Mouse (Mus musculus) stomach, postnatal 0 days (tissue): ENCODE measurements around the gene Efcab9. TPM values are rescaled to one million over a fixed set of nuclear protein-coding genes. Genes with fewer than 3 reads are reported as not detected.

Source experiments
- ATAC-seq: fragments of 200-750 bp; cut with Nextera tagmentation; 2 replicates; pipeline ENCODE4 v1.8.0; 2017; ENCODE audit not compliant: low FRiP score, low TSS enrichment
- DNase-seq: peaks from one replicate; pipeline ENCODE4 v3.0.0-alpha.2; 2016; ENCODE audit warnings: low spot score
- H3K27ac ChIP-seq: fragments of 300-500 bp; sonication (generic); replicated peaks from 2 replicates; pipeline ENCODE4 v1.5.1; 2014; ENCODE audit warnings: mild to moderate bottlenecking, control low read depth
- H3K27me3 ChIP-seq: fragments of 300-500 bp; sonication (generic); 2 replicates; pipeline ENCODE4 v1.6.1; 2014; ENCODE audit warnings: low read length; ENCODE audit not compliant: control insufficient read depth, insufficient read depth
- H3K36me3 ChIP-seq: fragments of 300-500 bp; sonication (generic); 2 replicates; pipeline ENCODE4 v1.6.1; 2014; ENCODE audit warnings: low read length, mixed read lengths; ENCODE audit not compliant: control insufficient read depth, insufficient read depth
- H3K4me1 ChIP-seq: fragments of 300-500 bp; sonication (generic); replicated peaks from 2 replicates; pipeline ENCODE4 v1.6.1; 2014; ENCODE audit warnings: antibody characterized with exemption; ENCODE audit not compliant: control insufficient read depth, insufficient read depth
- H3K4me2 ChIP-seq: fragments of 300-500 bp; sonication (generic); replicated peaks from 2 replicates; pipeline ENCODE4 v1.6.1; 2014; ENCODE audit warnings: low read depth, mild to moderate bottlenecking, control low read depth, moderate library complexity
- H3K4me3 ChIP-seq: fragments of 300-500 bp; sonication (generic); 2 replicates; pipeline ENCODE4 v1.5.1; 2014; ENCODE audit warnings: low read depth, low read length, control low read depth
- H3K9ac ChIP-seq: fragments of 300-500 bp; sonication (generic); 2 replicates; pipeline ENCODE4 v1.6.1; 2014; ENCODE audit warnings: mild to moderate bottlenecking, low read length, control low read depth, mixed read lengths
- H3K9me3 ChIP-seq: fragments of 300-500 bp; sonication (generic); 2 replicates; pipeline ENCODE4 v1.6.1; 2016; ENCODE audit warnings: low read length; ENCODE audit not compliant: control insufficient read depth
- CTCF ChIP-seq: IDR thresholded peaks from 2 replicates; pipeline ENCODE4 v1.5.1; 2016; ENCODE audit warnings: antibody characterized with exemption, low read depth, mild to moderate bottlenecking, moderate library complexity
- EP300 ChIP-seq: optimal IDR thresholded peaks from 2 replicates; pipeline ENCODE3; 2016; ENCODE audit warnings: antibody characterized with exemption
- WGBS: fragments of 180-500 bp; shearing (Covaris S2); extraction: QIAGEN DNeasy Blood & Tissue Kit; methylation state at CpG from one replicate; pipeline ENCODE4 v1.1.7; 2014; 5-methylcytosine and 5-hydroxymethylcytosine counted together
- polyA plus RNA-seq: library from polyadenylated mRNA; unstranded; fragments of >200 nt; fragmentation: Nextera tagmentation; extraction: Ambion mirVana; gene quantifications from 2 replicates; pipeline ENCODE4 v1.2.1, GENCODE M21; 2015

The Efcab9 gene
- polyA plus RNA-seq, 1 experiment from 2014 or later = 0.16 TPM

GRCm38 (mm10) chr11:32565088-32565487 is 33.2 kb upstream of the Efcab9 start:
- no peak overlapping the region for H3K9ac ChIP-seq
- DNase-seq (peak; percentile 62), ATAC-seq (0 out of 2 replicates have a peak, but pooled peaks have one; percentile 39)
- no peaks in the 10 kb centered on the region for H3K27me3 ChIP-seq
- H3K27ac ChIP-seq = no peak overlapping the region
- no peaks in the 10 kb centered on the region for H3K9me3 ChIP-seq
- TF ChIP-seq EP300 (no peak), CTCF (no peak)
- H3K4me3 ChIP-seq = no peak overlapping the region
- 54% methylated on average over 8 of the region's 8 CpGs for WGBS
- H3K4me1 ChIP-seq = 0 out of 2 replicates have a peak, but pooled peaks cover 4% of the 10 kb centered on the region
- no peak overlapping the region for H3K4me2 ChIP-seq
- no peaks in the 10 kb centered on the region for H3K36me3 ChIP-seq

GRCm38 (mm10) chr11:32564629-32565028 is 32.7 kb upstream of the Efcab9 start:
- Histone ChIP-seq H3K4me2 (no peak overlapping the region), H3K9ac (no peak overlapping the region), H3K27me3 (no peaks in the 10 kb centered on the region), H3K9me3 (no peaks in the 10 kb centered on the region), H3K4me1 (0 out of 2 replicates have a peak, but pooled peaks cover 4% of the 10 kb centered on the region), H3K4me3 (no peak overlapping the region), H3K36me3 (no peaks in the 10 kb centered on the region), H3K27ac (no peak overlapping the region)
- WGBS = 64% methylated on average over 4 of the region's 4 CpGs
- ATAC-seq (0 out of 2 replicates have a peak, but pooled peaks have one; percentile 1), DNase-seq (no peak)
- TF ChIP-seq CTCF (no peak), EP300 (no peak)

- no peak for DNase-seq
- Histone ChIP-seq H3K4me3 (no peak overlapping the region), H3K27me3 (no peaks in the 10 kb centered on the region), H3K9me3 (no peaks in the 10 kb centered on the region), H3K4me1 (0 out of 2 replicates have a peak, but pooled peaks cover 4% of the 10 kb centered on the region), H3K36me3 (no peaks in the 10 kb centered on the region), H3K4me2 (no peak overlapping the region), H3K9ac (no peak overlapping the region), H3K27ac (no peak overlapping the region)
- WGBS = 63% methylated on average over 3 of the region's 3 CpGs
- 0 out of 2 replicates have a peak, but pooled peaks have one; percentile 6 for ATAC-seq
- TF ChIP-seq EP300 (no peak), CTCF (no peak)
Measured at GRCm38 (mm10) chr11:32563660-32564059, 31.8 kb upstream of the Efcab9 start.

GRCm38 (mm10) chr11:32562706-32563105 is 30.8 kb upstream of the Efcab9 start:
- Histone ChIP-seq H3K36me3 (no peaks in the 10 kb centered on the region), H3K9me3 (no peaks in the 10 kb centered on the region), H3K4me3 (no peak overlapping the region), H3K9ac (no peak overlapping the region), H3K27me3 (no peaks in the 10 kb centered on the region), H3K27ac (no peak overlapping the region), H3K4me1 (0 out of 2 replicates have a peak, but pooled peaks cover 4% of the 10 kb centered on the region), H3K4me2 (no peak overlapping the region)
- 83% methylated on average over 5 of the region's 5 CpGs for WGBS
- no peak for ATAC-seq
- no peak for DNase-seq
- no peak for TF ChIP-seq EP300
- TF ChIP-seq CTCF = no peak

GRCm38 (mm10) chr11:32561465-32562355 is 29.8 kb upstream of the Efcab9 start:
- Histone ChIP-seq H3K4me2 (no peak overlapping the region), H3K4me1 (0 out of 2 replicates have a peak, but pooled peaks cover 2% of the 10 kb centered on the region), H3K9me3 (no peaks in the 10 kb centered on the region), H3K36me3 (no peaks in the 10 kb centered on the region), H3K27ac (no peak overlapping the region), H3K4me3 (no peak overlapping the region), H3K9ac (no peak overlapping the region), H3K27me3 (no peaks in the 10 kb centered on the region)
- no peak for ATAC-seq
- 79% methylated on average over 10 of the region's 10 CpGs for WGBS
- TF ChIP-seq EP300 = no peak
- no peak for TF ChIP-seq CTCF
- no peak for DNase-seq
